Mouse (Mus musculus) ES-Bruce4 (cell line): ENCODE measurements at regions not wholly inside any gene's neighbourhood (a gene's known extent, or its start where the extent isn't known, plus 50 kb on each side); places are given as distances from the start of the nearest gene placed in this dataset.

Source experiments
- H3K27ac ChIP-seq: 2 replicates; pipeline ENCODE4 v1.5.1; 2012; ENCODE audit warnings: low read length, inconsistent platforms; ENCODE audit not compliant: insufficient read depth
- H3K27me3 ChIP-seq: 2 replicates; pipeline ENCODE4 v1.6.1; 2012; ENCODE audit warnings: mild to moderate bottlenecking, low read length, inconsistent platforms; ENCODE audit not compliant: control insufficient read depth, poor library complexity, insufficient read depth, severe bottlenecking
- H3K36me3 ChIP-seq: 2 replicates; pipeline ENCODE4 v1.6.1; 2012; ENCODE audit warnings: inconsistent platforms, mild to moderate bottlenecking, low read length, moderate library complexity; ENCODE audit not compliant: control insufficient read depth, poor library complexity, insufficient read depth, severe bottlenecking
- H3K4me1 ChIP-seq: one replicate; pipeline ENCODE4 v1.8.1; 2011; ENCODE audit warnings: low read length; ENCODE audit not compliant: control insufficient read depth, insufficient read depth
- H3K4me3 ChIP-seq: 2 replicates; pipeline ENCODE4 v1.5.1; 2011; ENCODE audit warnings: low read depth, mild to moderate bottlenecking, low read length
- H3K9ac ChIP-seq: 2 replicates; pipeline ENCODE4 v1.6.1; 2012; ENCODE audit warnings: low read depth, mild to moderate bottlenecking, inconsistent platforms; ENCODE audit not compliant: poor library complexity, severe bottlenecking
- H3K9me3 ChIP-seq: replicated peaks from 2 replicates; pipeline ENCODE4 v1.6.1; 2012; ENCODE audit warnings: mild to moderate bottlenecking, low read length, inconsistent platforms; ENCODE audit not compliant: control insufficient read depth, poor library complexity, insufficient read depth, severe bottlenecking
- CTCF ChIP-seq: IDR thresholded peaks from one replicate; pipeline ENCODE4 v1.8.1; 2011; ENCODE audit warnings: low read depth, low read length
- EP300 ChIP-seq: IDR thresholded peaks from 2 replicates; pipeline ENCODE4 v1.6.1; 2011; ENCODE audit warnings: low read depth, low read length; ENCODE audit not compliant: insufficient read depth
- POLR2A ChIP-seq: IDR thresholded peaks from one replicate; pipeline ENCODE4 v1.8.1; 2011; ENCODE audit warnings: low read length; ENCODE audit not compliant: insufficient read depth

DNA sequence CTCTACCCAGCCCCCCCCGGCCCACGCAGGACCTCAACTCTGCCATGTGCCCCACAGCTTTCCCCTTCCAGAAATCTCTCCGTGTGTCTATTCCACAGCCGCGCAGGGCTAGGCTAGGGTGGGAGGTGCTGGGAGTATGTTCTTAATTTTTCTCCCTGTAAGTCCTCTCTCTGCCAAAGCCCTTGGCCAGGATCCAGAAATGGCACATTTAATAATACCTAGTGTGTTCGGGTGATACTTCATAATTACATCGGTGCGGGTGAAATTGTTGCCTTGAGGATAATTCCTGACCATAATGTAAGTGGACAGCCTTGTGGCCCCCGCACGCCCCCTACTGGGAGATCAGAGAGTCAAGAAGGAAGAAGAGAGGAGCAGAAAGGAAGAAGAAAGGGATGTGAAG lies 1093.5 kb downstream of the Mrps31 start:
- Histone ChIP-seq H3K27me3 (no peaks in the 10 kb centered on the region; the same call in 1 of the 2 replicates), H3K27ac (no peak overlapping the region), H3K36me3 (no peaks in the 10 kb centered on the region), H3K4me3 (no peak overlapping the region), H3K9me3 (no peaks in the 10 kb centered on the region; the same call in 1 of the 2 replicates), H3K9ac (no peak overlapping the region), H3K4me1 (no peaks in the 10 kb centered on the region)
- TF ChIP-seq EP300 (no peak), POLR2A (no peak), CTCF (peak; percentile 51)

DNA sequence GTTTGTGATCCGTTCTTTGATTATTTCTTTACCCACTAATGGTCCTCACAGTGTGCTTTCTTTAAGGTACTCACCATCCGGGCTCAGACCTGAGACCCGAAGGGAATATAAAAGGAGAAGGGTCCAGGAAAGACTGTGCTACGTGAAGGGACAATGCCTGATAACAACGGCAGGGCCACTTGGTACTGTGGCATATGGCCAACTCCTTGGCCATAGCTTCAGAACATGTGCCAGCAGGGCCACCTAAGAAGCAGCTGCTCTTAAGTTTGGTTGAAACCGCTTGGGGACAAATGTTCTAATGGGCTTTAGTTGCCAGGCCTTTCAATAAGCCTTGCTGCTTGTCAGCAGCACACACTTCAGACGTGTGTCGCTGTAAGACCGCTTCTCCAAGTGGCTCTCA lies 1094.1 kb downstream of the Mrps31 start:
- Histone ChIP-seq H3K9ac (no peak overlapping the region), H3K36me3 (no peaks in the 10 kb centered on the region), H3K4me3 (no peak overlapping the region), H3K27ac (no peak overlapping the region), H3K27me3 (no peaks in the 10 kb centered on the region; the same call in 1 of the 2 replicates), H3K9me3 (no peaks in the 10 kb centered on the region), H3K4me1 (no peaks in the 10 kb centered on the region)
- TF ChIP-seq POLR2A (no peak), CTCF (no peak), EP300 (no peak)

DNA sequence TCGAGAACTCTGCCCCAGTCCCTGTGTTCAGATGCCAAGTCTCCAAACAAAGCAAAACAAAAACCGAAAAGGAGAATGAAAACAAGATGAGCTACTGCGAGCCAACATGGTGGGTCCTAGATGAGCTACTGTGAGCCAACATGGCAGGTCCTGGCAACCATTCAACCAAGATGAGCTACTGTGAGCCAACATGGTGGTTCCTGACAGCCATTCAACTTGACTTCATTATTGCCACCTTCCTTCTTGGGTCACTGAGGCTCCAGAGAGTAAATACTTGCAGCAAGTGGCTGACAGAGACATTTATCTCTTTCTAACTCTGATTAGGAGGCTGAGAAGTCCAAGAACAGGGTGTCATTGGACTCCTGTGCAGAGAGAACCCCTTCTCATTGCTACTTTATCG lies 1094.8 kb downstream of the Mrps31 start:
- Histone ChIP-seq H3K36me3 (no peaks in the 10 kb centered on the region), H3K9me3 (no peaks in the 10 kb centered on the region), H3K4me1 (no peaks in the 10 kb centered on the region), H3K27me3 (no peaks in the 10 kb centered on the region; the same call in 1 of the 2 replicates), H3K4me3 (no peak overlapping the region), H3K9ac (no peak overlapping the region), H3K27ac (no peak overlapping the region)
- TF ChIP-seq EP300 (no peak), POLR2A (no peak), CTCF (no peak)

DNA sequence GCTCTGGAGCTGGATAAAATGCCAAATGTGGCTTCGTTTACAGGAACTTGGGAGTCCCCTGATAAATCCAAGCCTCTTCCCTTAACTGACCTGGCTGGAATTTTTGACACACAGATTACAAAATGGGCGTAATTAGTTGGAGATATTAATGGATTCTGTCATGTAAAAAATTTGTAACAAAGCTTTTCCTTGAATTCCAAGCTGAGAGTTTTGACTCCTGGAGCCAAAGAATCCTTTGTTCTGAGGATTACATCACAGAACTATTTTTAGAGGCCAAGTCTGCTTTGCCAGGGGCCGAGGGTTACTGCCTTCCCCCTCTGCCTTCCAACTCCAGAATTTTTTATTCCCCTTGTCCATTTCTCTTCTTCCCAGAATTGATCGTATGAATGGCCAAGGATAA lies 1096.5 kb downstream of the Mrps31 start:
- H3K4me1 ChIP-seq: no peaks in the 10 kb centered on the region
- no peak overlapping the region for H3K9ac ChIP-seq
- H3K27me3 ChIP-seq: no peaks in the 10 kb centered on the region; the same call in 1 of the 2 replicates
- no peaks in the 10 kb centered on the region for H3K9me3 ChIP-seq
- no peaks in the 10 kb centered on the region for H3K36me3 ChIP-seq
- TF ChIP-seq EP300 (no peak), CTCF (no peak), POLR2A (no peak)
- H3K27ac ChIP-seq: no peak overlapping the region
- H3K4me3 ChIP-seq: no peak overlapping the region

DNA sequence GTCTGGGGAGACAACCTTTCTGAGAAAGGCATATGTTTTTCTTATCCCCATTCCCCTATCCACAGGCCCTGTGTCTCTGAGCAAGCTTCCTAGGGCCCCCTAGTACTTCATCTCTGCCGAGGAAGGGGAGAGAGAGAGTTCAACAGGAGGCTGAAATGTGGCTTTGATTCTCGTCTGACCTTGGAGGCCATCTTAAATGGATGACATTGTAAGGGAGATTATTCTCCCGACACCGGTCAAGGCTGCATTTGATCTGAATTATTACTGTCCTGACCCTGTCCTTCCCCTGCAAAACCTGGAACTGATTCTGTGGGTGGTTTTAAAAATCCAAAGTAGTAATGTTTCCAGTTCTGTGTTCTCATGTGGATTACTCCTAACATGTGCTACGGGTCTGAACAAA lies 1098.9 kb downstream of the Mrps31 start:
- Histone ChIP-seq H3K36me3 (no peaks in the 10 kb centered on the region), H3K9me3 (no peaks in the 10 kb centered on the region), H3K27ac (no peak overlapping the region), H3K9ac (no peak overlapping the region), H3K4me3 (no peak overlapping the region), H3K27me3 (no peaks in the 10 kb centered on the region), H3K4me1 (no peaks in the 10 kb centered on the region)
- TF ChIP-seq CTCF: no peak

DNA sequence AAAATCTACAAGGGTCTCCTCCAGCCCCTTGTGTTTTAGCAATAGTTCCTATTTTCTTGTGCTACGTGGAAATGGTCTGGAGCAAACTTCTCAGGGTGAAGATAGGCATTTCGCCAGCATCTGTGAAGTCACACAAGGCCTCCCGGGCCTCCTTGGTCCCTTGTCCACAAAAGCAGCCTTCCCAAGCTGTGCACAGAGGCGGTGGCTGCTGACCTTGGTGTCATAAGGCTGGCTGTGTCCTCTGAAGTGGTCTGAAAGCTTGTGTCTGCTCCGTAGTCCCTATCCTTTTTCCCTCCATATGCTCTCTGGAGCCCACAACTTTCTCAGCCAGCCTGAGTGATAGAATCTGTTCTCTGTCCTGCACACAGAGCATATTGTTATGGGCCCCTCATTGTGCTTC lies 1099.4 kb downstream of the Mrps31 start:
- Histone ChIP-seq H3K4me3 (no peak overlapping the region), H3K36me3 (no peaks in the 10 kb centered on the region), H3K4me1 (no peaks in the 10 kb centered on the region), H3K9ac (no peak overlapping the region), H3K27me3 (no peaks in the 10 kb centered on the region), H3K9me3 (no peaks in the 10 kb centered on the region), H3K27ac (no peak overlapping the region)
- TF ChIP-seq POLR2A (no peak), EP300 (no peak), CTCF (no peak)
